Mouse (Mus musculus) stomach, embryonic 14.5 days (tissue): ENCODE data around the gene Gss. TPM values are rescaled to one million over a fixed set of nuclear protein-coding genes. Genes with fewer than 3 reads are reported as not detected.

Experiments
- ATAC-seq: fragments of 200-750 bp; cut with Nextera tagmentation; 2 replicates; pipeline ENCODE4 v1.8.0; 2017; ENCODE audit warnings: low read depth, moderate TSS enrichment; ENCODE audit not compliant: insufficient number of reproducible peaks, insufficient read depth, low FRiP score
- H3K27ac ChIP-seq: fragments of 300-500 bp; sonication (generic); 2 replicates; pipeline ENCODE4 v1.5.1; 2014; ENCODE audit warnings: mild to moderate bottlenecking, low read length, moderate library complexity, mixed read lengths
- H3K27me3 ChIP-seq: fragments of 300-500 bp; sonication (generic); 2 replicates; pipeline ENCODE4 v1.6.1; 2014; ENCODE audit warnings: low read length, control low read depth, mixed read lengths; ENCODE audit not compliant: control insufficient read depth, insufficient read depth
- H3K36me3 ChIP-seq: fragments of 300-500 bp; sonication (generic); 2 replicates; pipeline ENCODE4 v1.6.1; 2014; ENCODE audit warnings: mild to moderate bottlenecking, control low read depth, low read length, moderate library complexity, mixed read lengths; ENCODE audit not compliant: control insufficient read depth, insufficient read depth
- H3K4me1 ChIP-seq: fragments of 300-500 bp; sonication (generic); 2 replicates; pipeline ENCODE4 v1.6.1; 2014; ENCODE audit warnings: low read length, control low read depth, mixed read lengths; ENCODE audit not compliant: control insufficient read depth, insufficient read depth
- H3K4me2 ChIP-seq: fragments of 300-500 bp; sonication (generic); replicated peaks from 2 replicates; pipeline ENCODE4 v1.6.1; 2014; ENCODE audit warnings: low read depth, low read length, control low read depth
- H3K4me3 ChIP-seq: fragments of 300-500 bp; sonication (generic); 2 replicates; pipeline ENCODE4 v1.5.1; 2014; ENCODE audit warnings: low read depth, low read length, control low read depth
- H3K9ac ChIP-seq: fragments of 300-500 bp; sonication (generic); replicated peaks from 2 replicates; pipeline ENCODE4 v1.6.1; 2014; ENCODE audit warnings: low read depth, mild to moderate bottlenecking, control low read depth, low read length, moderate library complexity, mixed read lengths
- H3K9me3 ChIP-seq: fragments of 300-500 bp; sonication (generic); 2 replicates; pipeline ENCODE4 v1.6.1; 2016; ENCODE audit warnings: low read depth, low read length, control low read depth; ENCODE audit not compliant: control insufficient read depth
- WGBS: fragments of 180-500 bp; shearing (Covaris S2); extraction: QIAGEN DNeasy Blood & Tissue Kit; methylation state at CpG from one replicate; pipeline ENCODE4 v1.1.7; 2014; 5-methylcytosine and 5-hydroxymethylcytosine counted together
- polyA plus RNA-seq: library from polyadenylated mRNA; unstranded; fragments of >200 nt; fragmentation: Nextera tagmentation; extraction: Ambion mirVana; gene quantifications from 2 replicates; pipeline ENCODE4 v1.2.1, GENCODE M21; 2014

The Gss gene
- polyA plus RNA-seq: 24.2 and 26.1 TPM in 2 replicates

DNA sequence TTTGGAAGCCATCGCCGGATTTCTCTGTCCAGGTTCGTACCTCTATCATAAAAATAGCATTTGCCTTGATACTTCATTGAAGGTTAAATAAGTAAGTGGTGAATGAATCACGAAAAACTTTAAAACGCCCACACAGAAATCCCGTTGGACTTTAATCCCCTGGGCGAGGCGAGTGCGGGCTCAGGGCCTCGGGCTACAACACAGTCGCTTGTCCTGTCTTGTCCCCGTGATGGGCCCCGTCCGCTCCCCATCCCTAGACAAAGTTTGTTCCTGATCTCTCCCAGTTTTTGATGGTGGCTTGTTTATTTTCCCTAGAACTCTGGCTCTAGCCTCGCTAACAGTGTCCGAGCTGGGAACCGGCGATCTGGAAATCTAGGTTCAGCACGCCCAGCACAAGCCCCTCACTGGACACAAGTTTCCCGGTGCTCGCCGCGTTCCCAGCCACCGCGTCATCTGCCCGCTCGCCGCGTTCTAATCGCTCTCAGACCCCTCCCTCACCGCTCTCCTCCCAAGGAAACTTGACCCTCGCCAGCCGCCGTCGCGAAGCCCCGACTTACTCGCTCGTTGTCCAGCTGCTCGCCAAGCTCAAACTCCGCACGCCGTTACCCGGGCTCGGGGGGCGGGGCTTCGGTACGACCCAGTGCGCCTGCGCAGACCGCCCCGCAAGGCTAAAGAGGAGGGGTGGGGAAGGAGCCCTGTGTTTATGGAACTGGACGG, at the start of gene Gss:
Gene Gss, minus strand, starts transcription at position 674 of the 717 bp plus-strand sequence.
- peak within 1 kb of the TSS; percentile 77 for H3K9ac ChIP-seq
- no peaks in the 10 kb centered on the region for H3K36me3 ChIP-seq
- H3K4me1 ChIP-seq: peaks cover 6% of the 10 kb centered on the region; the same call in 1 of the 2 replicates
- peak within 1 kb of the TSS; percentile 85 for H3K27ac ChIP-seq
- WGBS: under 1% methylated on average over 53 of the region's 53 CpGs
- no peaks in the 10 kb centered on the region for H3K9me3 ChIP-seq
- H3K4me3 ChIP-seq: peak within 1 kb of the TSS; percentile 65
- no peaks in the 10 kb centered on the region for H3K27me3 ChIP-seq
- peak; percentile 92 for ATAC-seq
- H3K4me2 ChIP-seq: peak within 1 kb of the TSS; percentile 76

DNA sequence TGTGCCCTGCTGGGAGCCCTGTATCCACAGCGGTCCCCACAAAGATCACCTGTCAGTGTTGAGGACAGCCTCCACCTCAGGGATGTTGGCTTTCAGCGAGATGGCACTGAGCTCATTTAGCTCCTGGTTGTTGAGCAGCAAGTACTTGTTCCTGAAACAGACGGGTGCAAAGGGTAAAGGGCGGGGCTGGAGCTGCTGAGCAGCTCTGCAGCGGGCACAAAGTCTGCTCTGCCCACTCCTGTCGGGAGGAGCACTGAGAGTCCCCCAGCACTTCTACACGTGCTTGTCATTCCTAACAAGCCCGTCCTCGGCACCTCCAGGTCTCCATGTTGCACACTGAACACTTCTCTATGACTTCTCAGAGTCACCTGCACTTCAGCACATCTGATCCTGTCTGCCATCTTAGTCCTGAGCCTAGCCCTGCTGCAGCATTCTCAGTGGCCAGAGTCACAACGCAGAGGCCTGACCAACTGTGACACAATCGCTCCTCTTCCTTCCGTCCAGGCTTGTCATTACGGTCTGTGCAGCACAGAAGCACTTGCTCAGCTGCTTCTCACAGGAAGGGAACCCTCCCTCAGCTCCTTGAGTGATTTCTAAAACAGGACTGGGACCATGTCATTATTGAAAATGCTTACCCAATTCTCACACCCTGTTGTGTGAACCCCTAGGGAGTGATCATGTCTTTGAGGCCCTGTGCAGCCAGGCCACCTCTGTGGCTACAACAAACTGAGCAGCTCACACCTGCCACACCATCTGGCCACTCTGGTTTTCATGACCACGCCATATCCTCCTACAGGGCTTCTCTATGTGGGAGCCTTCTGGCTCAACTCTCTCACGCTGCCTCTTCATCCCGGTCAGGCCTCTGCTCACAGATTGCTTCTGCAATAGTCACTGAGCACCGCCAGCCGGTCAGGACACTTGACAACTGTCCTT, 49.2 kb upstream of the Gss start:
- 83% methylated on average over 18 of the region's 18 CpGs for WGBS
- Histone ChIP-seq H3K4me3 (no peak overlapping the region), H3K4me1 (no peaks in the 10 kb centered on the region), H3K36me3 (peaks cover 83% of the 10 kb centered on the region), H3K27ac (no peak overlapping the region), H3K9ac (no peak overlapping the region), H3K27me3 (no peaks in the 10 kb centered on the region), H3K9me3 (no peaks in the 10 kb centered on the region), H3K4me2 (no peak overlapping the region)
- ATAC-seq: no peak

DNA sequence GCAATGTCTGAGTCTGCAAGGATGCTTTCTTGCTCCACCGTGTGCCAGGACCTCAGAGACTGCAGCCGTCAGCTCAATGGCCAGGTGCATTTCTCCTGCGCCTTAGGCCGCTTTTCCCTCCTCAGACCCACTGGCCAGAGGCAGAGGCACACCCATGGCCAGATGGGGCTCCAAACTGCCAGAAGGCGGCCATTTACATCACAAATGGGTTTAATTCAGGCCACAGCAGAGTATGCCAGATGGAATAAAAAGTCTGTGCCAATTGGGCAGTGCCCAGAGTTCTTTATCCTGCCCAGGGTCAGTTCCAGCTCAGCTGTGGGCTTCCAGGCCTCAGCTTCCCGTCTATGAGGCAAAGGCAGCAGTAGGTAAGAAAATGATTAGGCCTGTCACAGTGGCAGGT, 48.0 kb upstream of the Gss start:
- 95% methylated on average over 6 of the region's 6 CpGs for whole genome bisulfite sequencing

DNA sequence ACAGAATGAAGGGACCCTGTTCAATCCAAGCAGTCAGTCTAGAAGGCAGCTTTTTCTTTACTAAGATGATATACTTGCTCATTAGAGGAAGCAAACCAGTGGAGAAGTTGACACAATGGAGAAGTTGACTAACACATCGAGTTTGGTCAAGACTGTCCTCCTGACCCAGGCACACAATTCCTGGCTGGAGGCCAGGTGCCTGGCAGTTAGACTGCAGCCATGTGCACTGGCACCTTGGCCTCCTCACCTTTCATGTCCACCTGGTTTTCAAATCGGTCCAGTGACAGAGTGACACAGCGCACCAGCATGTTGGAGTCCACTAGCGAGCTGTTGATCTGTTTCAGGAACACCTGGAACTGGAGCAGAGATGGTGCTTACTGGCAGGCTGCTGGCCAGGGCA, 44.8 kb upstream of the Gss start:
- no peaks in the 10 kb centered on the region for H3K4me1 ChIP-seq
- no peaks in the 10 kb centered on the region for H3K9me3 ChIP-seq
- H3K4me3 ChIP-seq: no peak overlapping the region
- H3K9ac ChIP-seq: no peak overlapping the region
- H3K27me3 ChIP-seq: no peaks in the 10 kb centered on the region
- ATAC-seq: no peak
- H3K36me3 ChIP-seq: peaks cover 83% of the 10 kb centered on the region
- H3K27ac ChIP-seq: no peak overlapping the region
- no peak overlapping the region for H3K4me2 ChIP-seq
- 95% methylated on average over 4 of the region's 4 CpGs for WGBS

More for the DNA sequence above, 48.0 kb upstream of the Gss start:
- Histone ChIP-seq H3K36me3 (peaks cover 87% of the 10 kb centered on the region), H3K4me3 (no peak overlapping the region), H3K4me2 (no peak overlapping the region), H3K27me3 (no peaks in the 10 kb centered on the region), H3K9me3 (no peaks in the 10 kb centered on the region), H3K27ac (no peak overlapping the region), H3K9ac (no peak overlapping the region), H3K4me1 (no peaks in the 10 kb centered on the region)
- no peak for ATAC-seq

- H3K27ac ChIP-seq: no peak overlapping the region
- ATAC-seq: no peak
- no peak overlapping the region for H3K4me2 ChIP-seq
- no peaks in the 10 kb centered on the region for H3K9me3 ChIP-seq
- H3K4me3 ChIP-seq: no peak overlapping the region
- H3K4me1 ChIP-seq: no peaks in the 10 kb centered on the region
- peaks cover 4% of the 10 kb centered on the region; the same call in 1 of the 2 replicates for H3K27me3 ChIP-seq
- H3K9ac ChIP-seq: no peak overlapping the region
- peaks cover 79% of the 10 kb centered on the region for H3K36me3 ChIP-seq
Measured at GRCm38 (mm10) chr2:155636881-155637280, 44.3 kb upstream of the Gss start.

- WGBS: 91% methylated on average over 8 of the region's 8 CpGs
- Histone ChIP-seq H3K9ac (no peak overlapping the region), H3K4me3 (no peak overlapping the region), H3K9me3 (no peaks in the 10 kb centered on the region), H3K4me2 (no peak overlapping the region), H3K4me1 (no peaks in the 10 kb centered on the region), H3K27ac (no peak overlapping the region), H3K36me3 (peaks cover 70% of the 10 kb centered on the region), H3K27me3 (peaks cover 12% of the 10 kb centered on the region)
- ATAC-seq: no peak
Measured at GRCm38 (mm10) chr2:155635961-155636360, 43.4 kb upstream of the Gss start.

DNA sequence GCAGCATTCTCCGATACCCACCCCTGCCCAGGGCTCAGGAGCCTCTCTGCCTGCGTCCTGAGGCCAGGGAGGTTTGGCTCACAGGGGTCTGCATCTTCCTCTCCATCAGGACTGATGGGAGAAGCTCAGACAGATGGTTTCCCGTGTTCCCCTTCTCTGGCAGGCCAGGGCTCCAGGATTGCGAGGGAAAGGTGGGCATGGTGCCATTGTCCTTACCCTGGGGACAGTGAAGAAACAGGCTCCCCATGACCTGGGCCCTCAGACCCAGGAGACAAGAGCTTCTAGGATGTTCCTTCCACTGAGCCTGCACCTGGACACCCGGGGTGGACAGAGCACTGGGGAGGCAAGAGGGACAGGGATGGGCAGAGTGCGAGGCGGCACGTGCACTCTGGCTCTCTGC, 42.0 kb upstream of the Gss start:
- no peak for ATAC-seq
- H3K4me2 ChIP-seq: no peak overlapping the region

GRCm38 (mm10) chr2:155633731-155634130, 41.1 kb upstream of the Gss start:
- H3K4me1 ChIP-seq: peaks cover 6% of the 10 kb centered on the region; the same call in 1 of the 2 replicates
- peaks cover 17% of the 10 kb centered on the region for H3K27me3 ChIP-seq
- H3K27ac ChIP-seq: no peak overlapping the region
- H3K4me3 ChIP-seq: no peak overlapping the region
- WGBS: 93% methylated on average over 9 of the region's 9 CpGs
- H3K9ac ChIP-seq: no peak overlapping the region
- H3K36me3 ChIP-seq: peaks cover 50% of the 10 kb centered on the region
- ATAC-seq: no peak
- H3K9me3 ChIP-seq: no peaks in the 10 kb centered on the region
- H3K4me2 ChIP-seq: no peak overlapping the region

More for the DNA sequence above, 42.0 kb upstream of the Gss start:
- Histone ChIP-seq H3K27ac (no peak overlapping the region), H3K4me3 (no peak overlapping the region), H3K4me1 (peaks cover 1% of the 10 kb centered on the region; the same call in 1 of the 2 replicates), H3K27me3 (peaks cover 16% of the 10 kb centered on the region), H3K9me3 (no peaks in the 10 kb centered on the region), H3K9ac (no peak overlapping the region), H3K36me3 (peaks cover 56% of the 10 kb centered on the region)
- 94% methylated on average over 8 of the region's 8 CpGs for WGBS
